Mouse (Mus musculus) bone marrow, adult 2 months (tissue): ENCODE results near the gene Cct2.

Source experiments
- CTCF ChIP-seq: fragments of 200-500 bp; IDR thresholded peaks from 2 replicates; pipeline ENCODE4 v1.5.1; 2011; ENCODE audit warnings: low read length, control low read depth; ENCODE audit not compliant: control insufficient read depth, insufficient read depth
- POLR2A ChIP-seq: fragments of 200-500 bp; IDR thresholded peaks from 2 replicates; pipeline ENCODE4 v1.6.1; 2011; ENCODE audit warnings: low read depth, mild to moderate bottlenecking, control low read depth, low read length, borderline replicate concordance; ENCODE audit not compliant: control insufficient read depth

DNA sequence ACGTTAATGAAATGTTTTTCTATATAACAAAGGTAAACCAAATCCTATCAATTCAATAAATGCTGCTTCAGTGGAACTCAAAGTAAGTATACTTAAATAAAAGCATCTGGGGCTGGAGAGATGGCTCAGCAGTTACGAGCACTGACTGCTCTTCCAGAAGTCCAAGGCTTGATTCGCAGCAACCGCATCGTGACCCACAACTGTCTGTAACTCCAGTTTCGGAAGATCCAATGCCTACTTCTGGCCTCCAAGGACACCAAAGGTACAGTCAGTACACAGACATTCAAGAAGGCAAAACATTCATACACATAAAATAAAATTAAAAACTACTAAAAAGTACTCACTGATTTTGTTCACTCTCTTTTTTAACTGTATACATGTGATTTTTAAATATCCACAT is 32.5 kb upstream of the Cct2 start:
- no peak for TF ChIP-seq CTCF
- no peak for TF ChIP-seq POLR2A
